Mouse (Mus musculus) heart, embryonic 11.5 days (tissue): ENCODE results near the gene Gm3269. TPM values are rescaled to one million over a fixed set of nuclear protein-coding genes. Genes with fewer than 3 reads are reported as not detected.
"Not testable (repeated sequence)": the region's sequence is repeated elsewhere in the genome, so short reads cannot be mapped to it uniquely, and the experiment has no call there.

Experiments
- ATAC-seq: fragments of 200-750 bp; cut with Nextera tagmentation; replicated peaks from 2 replicates; pipeline ENCODE4 v1.8.0; 2017; ENCODE audit warnings: moderate library complexity; ENCODE audit not compliant: insufficient number of reproducible peaks, low FRiP score, low TSS enrichment
- H3K27ac ChIP-seq: fragments of 300-500 bp; sonication (generic); 2 replicates; pipeline ENCODE4 v1.5.1; 2014; ENCODE audit warnings: mild to moderate bottlenecking, low read depth, low read length
- H3K27me3 ChIP-seq: fragments of 300-500 bp; sonication (generic); 2 replicates; pipeline ENCODE4 v1.6.1; 2014; ENCODE audit warnings: mild to moderate bottlenecking, low read length, mixed read lengths; ENCODE audit not compliant: control insufficient read depth, insufficient read depth
- H3K36me3 ChIP-seq: fragments of 300-500 bp; sonication (generic); 2 replicates; pipeline ENCODE4 v1.6.1; 2014; ENCODE audit warnings: mild to moderate bottlenecking, low read length, moderate library complexity, mixed read lengths; ENCODE audit not compliant: control insufficient read depth, insufficient read depth
- H3K4me1 ChIP-seq: fragments of 300-500 bp; sonication (generic); 2 replicates; pipeline ENCODE4 v1.6.1; 2014; ENCODE audit warnings: low read length; ENCODE audit not compliant: control insufficient read depth, insufficient read depth
- H3K4me2 ChIP-seq: fragments of 300-500 bp; sonication (generic); 2 replicates; pipeline ENCODE4 v1.6.1; 2014; ENCODE audit warnings: mild to moderate bottlenecking, moderate library complexity
- H3K4me3 ChIP-seq: fragments of 300-500 bp; sonication (generic); 2 replicates; pipeline ENCODE4 v1.5.1; 2014; ENCODE audit warnings: low read depth, low read length
- H3K9ac ChIP-seq: fragments of 300-500 bp; sonication (generic); 2 replicates; pipeline ENCODE4 v1.6.1; 2014; ENCODE audit warnings: mild to moderate bottlenecking, low read depth, low read length, moderate library complexity
- H3K9me3 ChIP-seq: fragments of 300-500 bp; sonication (generic); replicated peaks from 2 replicates; pipeline ENCODE4 v1.6.1; 2016; ENCODE audit warnings: low read length; ENCODE audit not compliant: control insufficient read depth
- WGBS: fragments of 180-500 bp; shearing (Covaris S2); extraction: QIAGEN DNeasy Blood & Tissue Kit; methylation state at CpG from one replicate; pipeline ENCODE4 v1.1.7; 2014; ENCODE audit not compliant: insufficient replicate concordance; 5-methylcytosine and 5-hydroxymethylcytosine counted together
- polyA plus RNA-seq: library from polyadenylated mRNA; unstranded; fragments of >200 nt; fragmentation: Nextera tagmentation; extraction: Ambion mirVana; gene quantifications from 2 replicates; pipeline ENCODE4 v1.2.1, GENCODE M21; 2014

Gm3269 gene
- not detected in 2 replicates for polyA plus RNA-seq

DNA sequence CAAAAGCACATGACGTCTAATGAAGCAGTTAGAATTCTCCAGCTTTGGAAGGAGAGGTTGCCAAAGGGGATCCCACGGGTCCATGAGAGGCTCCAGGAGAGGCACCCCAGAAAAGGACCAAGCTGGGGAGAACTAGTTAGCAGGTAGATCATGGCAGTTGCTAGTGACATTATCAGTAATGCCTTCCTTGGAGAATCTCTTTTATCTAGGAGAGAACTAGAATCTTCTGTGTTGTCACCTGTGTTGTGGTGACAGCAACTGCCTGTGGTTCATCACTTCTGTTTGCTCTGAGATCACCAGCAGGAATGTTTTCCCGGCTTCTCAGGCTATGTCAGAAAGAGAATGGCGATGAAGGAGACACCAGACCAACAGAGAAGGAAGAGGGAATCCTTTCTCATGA lies at the start of gene Gm3269:
Gene Gm3269, plus strand, starts transcription at position 301 of the 400 bp plus-strand sequence.
- not testable (repeated sequence) for H3K4me3 ChIP-seq, H3K4me1 ChIP-seq, H3K27ac ChIP-seq, H3K36me3 ChIP-seq, H3K9me3 ChIP-seq, ATAC-seq, H3K9ac ChIP-seq, H3K27me3 ChIP-seq, H3K4me2 ChIP-seq
- WGBS, result no CpG with 5 or more reads among the region's 4 CpGs

- H3K27me3 ChIP-seq, H3K4me2 ChIP-seq, ATAC-seq, H3K27ac ChIP-seq, H3K4me1 ChIP-seq, H3K4me3 ChIP-seq, H3K9ac ChIP-seq, H3K36me3 ChIP-seq, H3K9me3 ChIP-seq: not testable (repeated sequence)
- 72% methylated on average over 6 of the region's 6 CpGs for WGBS
Observed at GRCm38 (mm10) chr14:4806421-4806820, 31.5 kb upstream of the Gm3269 start.

- not testable (repeated sequence) for H3K9ac ChIP-seq, H3K4me2 ChIP-seq, H3K4me1 ChIP-seq, H3K4me3 ChIP-seq, H3K9me3 ChIP-seq, ATAC-seq, H3K27me3 ChIP-seq, H3K36me3 ChIP-seq, H3K27ac ChIP-seq
- WGBS, result 93% methylated on average over 4 of the region's 7 CpGs
Observed at GRCm38 (mm10) chr14:4821950-4822349, 16.0 kb upstream of the Gm3269 start.

- peak within 1 kb of the TSS; percentile 35 for H3K4me3 ChIP-seq
- H3K9me3 ChIP-seq, ATAC-seq, H3K9ac ChIP-seq, H3K27me3 ChIP-seq, H3K36me3 ChIP-seq, H3K27ac ChIP-seq, H3K4me1 ChIP-seq: not testable (repeated sequence)
- 3% methylated on average over 31 of the region's 59 CpGs for WGBS
- peak within 1 kb of the TSS; percentile 50 for H3K4me2 ChIP-seq
Observed at GRCm38 (mm10) chr14:4855299-4855980, 17.5 kb downstream of the Gm3269 start, which contains the start of gene Gm3264. Gm3264 (plus strand) TSS chr14:4855576.

GRCm38 (mm10) chr14:4892116-4892515 lies 54.2 kb downstream of the Gm3269 start, which contains the start of gene Gm3278:
Gm3278 (plus strand) TSS chr14:4892416.
- H3K9ac ChIP-seq, H3K4me1 ChIP-seq, H3K4me2 ChIP-seq, H3K4me3 ChIP-seq, H3K27me3 ChIP-seq, ATAC-seq, H3K27ac ChIP-seq, H3K9me3 ChIP-seq, H3K36me3 ChIP-seq: not testable (repeated sequence)
- 50% methylated on average over 1 of the region's 3 CpGs for WGBS

Other genes with a start within 250 kb of the Gm3269 start
- gene Gm8159, start 205.8 kb upstream of the Gm3269 start, polyA plus RNA-seq, result 0.20 TPM in 1 of 2 replicates, not detected in the other
- gene Gm3239, start 173.9 kb upstream of the Gm3269 start, polyA plus RNA-seq, result 0.79 and 1.2 TPM in 2 replicates
- gene Gm7876, start 128.9 kb upstream of the Gm3269 start, polyA plus RNA-seq, result 0.20 TPM in 1 of 2 replicates, not detected in the other
- gene Gm3252, start 111.3 kb upstream of the Gm3269 start, polyA plus RNA-seq, result 0.70 and 0.77 TPM in 2 replicates
- not detected in 2 replicates for gene Gm9602, start 61.8 kb upstream of the Gm3269 start, polyA plus RNA-seq
- gene Gm3264, start 17.5 kb downstream of the Gm3269 start, polyA plus RNA-seq, result 1.9 and 2.8 TPM in 2 replicates
- gene Gm3278, start 54.3 kb downstream of the Gm3269 start, polyA plus RNA-seq, result 0.24 TPM in 1 of 2 replicates, not detected in the other
- not detected in 2 replicates for gene Gm8297, start 145.8 kb downstream of the Gm3269 start, polyA plus RNA-seq
- not detected in 2 replicates for gene Gm3298, start 177.8 kb downstream of the Gm3269 start, polyA plus RNA-seq
- gene 4930555G01Rik, start 212.5 kb downstream of the Gm3269 start, polyA plus RNA-seq, result not detected in 2 replicates
- 3.5 and 4.3 TPM in 2 replicates for gene Gm8281, start 232.9 kb downstream of the Gm3269 start, polyA plus RNA-seq